In the genomic region with DNA sequence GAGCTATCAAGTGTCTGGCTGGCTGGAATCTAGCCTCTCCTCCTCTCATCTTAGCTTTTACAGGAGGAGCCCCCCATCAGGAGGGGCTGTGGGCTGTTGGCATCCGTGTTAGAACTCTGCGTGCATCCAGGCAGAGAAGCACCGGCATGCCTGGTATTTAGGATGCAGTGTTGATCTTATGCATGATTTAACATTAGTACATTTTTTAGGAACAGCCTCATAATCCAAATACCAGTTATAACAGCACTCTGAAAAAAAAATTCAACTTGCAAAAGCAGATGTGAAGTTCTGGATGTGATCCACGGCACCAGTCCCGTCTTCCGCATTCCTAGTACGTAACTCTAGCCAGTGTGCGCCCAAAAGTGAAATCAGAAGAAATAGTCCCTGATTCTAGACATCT, we compare ENCODE assay signal across 12 mouse cellular contexts. TPM values are rescaled to one million over a fixed set of nuclear protein-coding genes. Genes with fewer than 3 reads are reported as not detected.
A peak's percentile ranks its signal among the peaks of the same experiment; 100 is the strongest.
DNase-seq lines count a peak whose midpoint lies in the region; ATAC-seq and TF ChIP-seq lines count a peak whose summit lies in the region.
"Had no signal": no experiment of that assay in that cellular context is flagged by ENCODE, and none has a peak within 500 bp of the region (broad histone marks: within the 10 kb centered on the region; RNA-seq: fewer than 3 reads in every experiment).

No protein-coding gene starts in this region.

- DNase-seq in kidney, adult 2 months: peak; percentile 50
- DNase-seq in gastrocnemius, postnatal 25 days: peak; percentile 63
- DNase-seq in kidney, postnatal 14 days: peak; percentile 58
- DNase-seq in left cerebral cortex, postnatal 36 days (ENCODE audit: low spot score in 2 of 2): no peak
- DNase-seq in right cerebral cortex, postnatal 25 days: no peak
- no peak for DNase-seq in left cerebral cortex, adult 11 months (ENCODE audit: low spot score)
- DNase-seq: cerebellum, adult 8-10 months had no signal

- no peaks in the 10 kb centered on the region for H3K36me3 ChIP-seq in kidney, adult 2 months (ENCODE audit: control insufficient read depth, insufficient read depth, low read length)
- H3K36me3 ChIP-seq in kidney, embryonic 14.5 days (ENCODE audit: control insufficient read depth, insufficient read depth, low read length): no peaks in the 10 kb centered on the region
- H3K36me3 ChIP-seq in stomach, embryonic 16.5 days (ENCODE audit: control insufficient read depth, insufficient read depth, low read length): no peaks in the 10 kb centered on the region
- H3K36me3 ChIP-seq: heart, embryonic 15.5 days had no signal

- no peak for TF ChIP-seq POLR2A in kidney, adult 2 months (IDR thresholded peaks at IDR 0.05; ENCODE audit: low read depth, low read length)

- no peaks in the 10 kb centered on the region for H3K27me3 ChIP-seq in kidney, adult 2 months (replicated peaks; ENCODE audit: control insufficient read depth, insufficient read depth, low read length)
- H3K27me3 ChIP-seq in kidney, embryonic 14.5 days (ENCODE audit: control insufficient read depth, insufficient read depth, low read length): no peaks in the 10 kb centered on the region
- H3K27me3 ChIP-seq in stomach, embryonic 16.5 days (ENCODE audit: control insufficient read depth, insufficient read depth, low read length): no peaks in the 10 kb centered on the region
- H3K27me3 ChIP-seq: CH12.LX; heart, embryonic 15.5 days had no signal

- no peak overlapping the region for H3K9ac ChIP-seq in kidney, embryonic 14.5 days (ENCODE audit: low read depth, low read length)
- no peak overlapping the region for H3K9ac ChIP-seq in stomach, embryonic 16.5 days (ENCODE audit: low read length)
- H3K9ac ChIP-seq: heart, embryonic 15.5 days had no signal

- no peak overlapping the region for H3K4me3 ChIP-seq in kidney, adult 2 months (ENCODE audit: insufficient read depth, low read depth, low read length)
- H3K4me3 ChIP-seq in kidney, embryonic 14.5 days (ENCODE audit: low read length): no peak overlapping the region
- H3K4me3 ChIP-seq in stomach, embryonic 16.5 days (replicated peaks; ENCODE audit: low read length): no peak overlapping the region
- H3K4me3 ChIP-seq: heart, embryonic 15.5 days had no signal

- intact Hi-C loops in left cerebral cortex, postnatal 36 days (cut with DNase I): no loop called here

- H3K4me2 ChIP-seq in kidney, embryonic 14.5 days (replicated peaks; ENCODE audit: low read depth, low read length): no peak overlapping the region
- H3K4me2 ChIP-seq in stomach, embryonic 16.5 days (ENCODE audit: low read depth, low read length): peak overlapping the region; percentile 1; the same call in 1 of the 2 replicates
- H3K4me2 ChIP-seq: heart, embryonic 15.5 days had no signal

- 45% methylated on average over 8 of the region's 8 CpGs for WGBS in kidney, adult 2 months
- 62% methylated on average over 8 of the region's 8 CpGs for WGBS in kidney, embryonic 14.5 days
- WGBS in stomach, embryonic 16.5 days: 42% methylated on average over 8 of the region's 8 CpGs

- H3K9me3 ChIP-seq in kidney, embryonic 14.5 days (ENCODE audit: control insufficient read depth, low read length): no peaks in the 10 kb centered on the region
- H3K9me3 ChIP-seq in stomach, embryonic 16.5 days (replicated peaks; ENCODE audit: control insufficient read depth, low read length): no peaks in the 10 kb centered on the region
- H3K9me3 ChIP-seq: heart, embryonic 15.5 days had no signal

- H3K27ac ChIP-seq in kidney, adult 2 months (ENCODE audit: insufficient read depth, low read depth, low read length): 0 out of 2 replicates have a peak overlapping the region, but pooled peaks have one; percentile 2
- H3K27ac ChIP-seq in kidney, embryonic 14.5 days (ENCODE audit: low read depth, low read length): no peak overlapping the region
- H3K27ac ChIP-seq in stomach, embryonic 16.5 days (ENCODE audit: low read length): peak overlapping the region; percentile 57
- H3K27ac ChIP-seq: heart, embryonic 15.5 days; macrophage had no signal

- no peak for ATAC-seq in kidney, embryonic 14.5 days (ENCODE audit: low FRiP score, low TSS enrichment)
- ATAC-seq in stomach, embryonic 16.5 days (ENCODE audit: insufficient read depth, low FRiP score): peak; percentile 47

- no peak for TF ChIP-seq CTCF in kidney, adult 2 months (conservative IDR thresholded peaks at IDR 0.05; ENCODE audit: insufficient read depth, insufficient read length, low read depth, low read length)

- H3K4me1 ChIP-seq in kidney, adult 2 months (ENCODE audit: control insufficient read depth, insufficient read depth, low read length): 0 out of 2 replicates have a peak, but pooled peaks cover 3% of the 10 kb centered on the region
- H3K4me1 ChIP-seq in kidney, embryonic 14.5 days (ENCODE audit: control insufficient read depth, insufficient read depth, low read length): 0 out of 2 replicates have a peak, but pooled peaks cover 4% of the 10 kb centered on the region
- H3K4me1 ChIP-seq in stomach, embryonic 16.5 days (ENCODE audit: control insufficient read depth, insufficient read depth, low read length): peaks cover 3% of the 10 kb centered on the region; the same call in 1 of the 2 replicates

RNA-seq across cellular contexts. Expression of a gene that starts 52.0 kb away (rescaled TPM):
- polyA plus RNA-seq in kidney, adult 2 months (2012; rRNA removed): 0.08 TPM in 2 replicates
- 0.34 and 0.71 TPM in 2 replicates for polyA plus RNA-seq in kidney, embryonic 14.5 days (2014; fragmentation: Nextera tagmentation; extraction: Ambion mirVana)
- not detected for total RNA-seq in gastrocnemius, postnatal 25 days (2021)
- 0.39 and 0.46 TPM in 2 replicates for polyA plus RNA-seq in stomach, embryonic 16.5 days (2015; fragmentation: Nextera tagmentation; extraction: Ambion mirVana)
- 1 to 10 TPM; 3.5 to 4.8 TPM for total RNA-seq in left cerebral cortex, postnatal 36 days (2021)

Comparison
In these comparisons a context has a peak if more than half of its experiments do, and no peak if none do; other contexts are left out.
1. DNase-seq: peak in kidney, adult 2 months (single experiment), gastrocnemius, postnatal 25 days (single experiment) and kidney, postnatal 14 days (single experiment); none in left cerebral cortex, postnatal 36 days (0 of 2), right cerebral cortex, postnatal 25 days (single experiment) and left cerebral cortex, adult 11 months (single experiment).